Mouse (Mus musculus) heart, postnatal 0 days (tissue): ENCODE measurements at regions not wholly inside any gene's neighbourhood (a gene's known extent, or its start where the extent isn't known, plus 50 kb on each side); places are given as distances from the start of the nearest gene placed in this dataset.

Source experiments
- ATAC-seq: fragments of 200-750 bp; cut with Nextera tagmentation; 2 replicates; pipeline ENCODE4 v1.8.0; 2017; ENCODE audit warnings: low read depth, moderate number of reproducible peaks, moderate library complexity; ENCODE audit not compliant: insufficient read depth
- DNase-seq: peaks from one replicate; pipeline ENCODE4 v3.0.0-alpha.2; 2016; ENCODE audit warnings: low spot score
- H3K27ac ChIP-seq: fragments of 300-500 bp; sonication (generic); 2 replicates; pipeline ENCODE4 v1.5.1; 2014; ENCODE audit warnings: low read depth, mild to moderate bottlenecking
- H3K27me3 ChIP-seq: fragments of 300-500 bp; sonication (generic); 2 replicates; pipeline ENCODE4 v1.6.1; 2014; ENCODE audit warnings: low read length, mixed read lengths; ENCODE audit not compliant: control insufficient read depth, insufficient read depth
- H3K36me3 ChIP-seq: fragments of 300-500 bp; sonication (generic); replicated peaks from 2 replicates; pipeline ENCODE4 v1.6.1; 2014; ENCODE audit warnings: low read length, mixed read lengths; ENCODE audit not compliant: control insufficient read depth, insufficient read depth
- H3K4me1 ChIP-seq: fragments of 300-500 bp; sonication (generic); 2 replicates; pipeline ENCODE4 v1.6.1; 2014; ENCODE audit warnings: antibody characterized with exemption; ENCODE audit not compliant: control insufficient read depth, insufficient read depth
- H3K4me2 ChIP-seq: fragments of 300-500 bp; sonication (generic); 2 replicates; pipeline ENCODE4 v1.6.1; 2014; ENCODE audit warnings: low read depth, mild to moderate bottlenecking, low read length, moderate library complexity
- H3K4me3 ChIP-seq: fragments of 300-500 bp; sonication (generic); 2 replicates; pipeline ENCODE4 v1.5.1; 2014; ENCODE audit warnings: low read depth, low read length
- H3K9ac ChIP-seq: fragments of 300-500 bp; sonication (generic); replicated peaks from 2 replicates; pipeline ENCODE4 v1.6.1; 2014; ENCODE audit warnings: low read depth, low read length, mixed read lengths
- H3K9me3 ChIP-seq: fragments of 300-500 bp; sonication (generic); replicated peaks from 2 replicates; pipeline ENCODE4 v1.6.1; 2016; ENCODE audit warnings: low read length; ENCODE audit not compliant: control insufficient read depth
- CTCF ChIP-seq: IDR thresholded peaks from 2 replicates; pipeline ENCODE4 v1.5.1; 2016; ENCODE audit warnings: antibody characterized with exemption, control low read depth, low read depth
- EP300 ChIP-seq: IDR thresholded peaks from 2 replicates; pipeline ENCODE4 v1.6.1; 2016; ENCODE audit warnings: antibody characterized with exemption, low read depth
- WGBS: fragments of 180-500 bp; shearing (Covaris S2); extraction: QIAGEN DNeasy Blood & Tissue Kit; methylation state at CpG from one replicate; pipeline ENCODE4 v1.1.7; 2014; 5-methylcytosine and 5-hydroxymethylcytosine counted together

- Histone ChIP-seq H3K4me2 (no peak overlapping the region), H3K27ac (no peak overlapping the region), H3K4me1 (peaks cover 7% of the 10 kb centered on the region), H3K4me3 (no peak overlapping the region), H3K9me3 (no peaks in the 10 kb centered on the region; the same call in 1 of the 2 replicates), H3K27me3 (no peaks in the 10 kb centered on the region), H3K9ac (no peak overlapping the region), H3K36me3 (no peaks in the 10 kb centered on the region)
- ATAC-seq (no peak), DNase-seq (no peak)
- no peak for TF ChIP-seq EP300
- no peak for TF ChIP-seq CTCF
- 59% methylated on average over 4 of the region's 4 CpGs for WGBS
These were observed 102.1 kb upstream of the Nckap5 start for GRCm38 (mm10) chr1:126932658-126933057.

DNA sequence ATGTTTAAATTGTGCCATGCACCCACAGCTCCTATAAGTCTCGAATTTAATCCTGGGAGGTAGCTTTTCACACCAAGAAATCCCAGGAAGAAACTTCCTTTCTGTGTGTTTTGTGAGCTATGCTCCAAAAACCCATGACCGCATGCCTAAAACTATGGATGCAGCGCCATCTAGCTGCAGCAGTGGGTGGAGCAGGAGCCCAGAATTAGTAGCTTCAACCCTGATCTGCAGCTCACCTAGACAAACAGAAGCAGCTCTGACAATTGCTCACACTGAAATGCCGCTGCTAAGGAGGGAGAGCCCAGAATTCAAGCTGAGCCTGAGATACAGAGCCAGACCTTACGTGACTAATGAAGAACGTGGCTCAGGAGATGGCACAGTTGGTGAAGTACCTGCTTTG, 101.2 kb upstream of the Nckap5 start:
- H3K4me3 ChIP-seq: no peak overlapping the region
- peak overlapping the region; percentile 6; the same call in 1 of the 2 replicates for H3K4me2 ChIP-seq
- H3K27ac ChIP-seq: no peak overlapping the region
- DNase-seq (peak; percentile 55), ATAC-seq (no peak)
- 2% methylated on average over 6 of the region's 6 CpGs for WGBS
- no peaks in the 10 kb centered on the region for H3K27me3 ChIP-seq
- H3K9ac ChIP-seq: no peak overlapping the region
- TF ChIP-seq EP300: no peak
- TF ChIP-seq CTCF: peak; percentile 98
- peaks cover 7% of the 10 kb centered on the region for H3K4me1 ChIP-seq
- no peaks in the 10 kb centered on the region for H3K36me3 ChIP-seq
- H3K9me3 ChIP-seq: no peaks in the 10 kb centered on the region; the same call in 1 of the 2 replicates

DNA sequence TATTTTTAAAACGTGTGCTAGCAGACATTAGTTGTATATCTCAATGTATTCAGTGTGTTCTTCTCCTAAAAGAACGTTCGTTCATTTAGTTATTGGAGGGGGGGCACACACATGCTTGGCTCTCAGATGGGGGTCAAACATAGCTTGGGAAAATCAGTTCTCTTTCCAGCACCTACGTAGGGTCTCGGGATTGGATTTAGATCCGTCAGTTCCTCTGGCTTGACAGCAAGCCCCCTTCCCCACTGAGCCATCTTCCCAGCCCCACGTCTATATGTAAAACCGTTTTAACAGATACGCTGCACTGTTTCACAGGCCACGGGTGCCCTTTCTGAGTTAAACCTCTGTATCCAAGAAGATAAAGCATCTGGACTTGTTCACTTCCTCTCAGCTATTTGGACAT, 100.5 kb upstream of the Nckap5 start:
- ATAC-seq (no peak), DNase-seq (no peak)
- Histone ChIP-seq H3K9ac (no peak overlapping the region), H3K27me3 (no peaks in the 10 kb centered on the region), H3K36me3 (no peaks in the 10 kb centered on the region), H3K4me2 (no peak overlapping the region), H3K9me3 (no peaks in the 10 kb centered on the region; the same call in 1 of the 2 replicates), H3K4me3 (no peak overlapping the region), H3K27ac (no peak overlapping the region), H3K4me1 (peaks cover 7% of the 10 kb centered on the region)
- TF ChIP-seq EP300: no peak
- no peak for TF ChIP-seq CTCF
- WGBS: 64% methylated on average over 10 of the region's 10 CpGs

DNA sequence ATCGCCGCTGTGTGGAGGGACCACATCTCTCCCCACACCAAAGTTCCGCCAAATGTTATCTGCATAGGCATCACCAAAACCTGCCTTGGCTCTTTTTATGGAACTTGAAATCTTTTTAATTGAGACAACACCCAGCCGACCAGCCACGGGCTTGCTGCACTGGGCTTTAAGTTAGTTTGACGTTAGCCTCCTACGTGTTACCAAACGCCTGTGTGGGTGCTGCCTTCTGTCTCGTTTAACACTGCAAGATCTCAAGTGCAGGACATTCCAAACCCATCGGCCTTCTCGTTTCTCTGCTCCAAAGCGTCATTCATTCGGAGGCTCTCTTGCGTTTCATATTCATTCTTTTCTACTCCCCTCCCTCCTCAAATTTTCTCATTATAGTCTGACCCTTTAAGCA, 100.0 kb upstream of the Nckap5 start:
- TF ChIP-seq EP300 (no peak), CTCF (no peak)
- Histone ChIP-seq H3K9ac (no peak overlapping the region), H3K4me3 (no peak overlapping the region), H3K9me3 (no peaks in the 10 kb centered on the region), H3K4me2 (no peak overlapping the region), H3K36me3 (no peaks in the 10 kb centered on the region), H3K4me1 (peaks cover 11% of the 10 kb centered on the region), H3K27me3 (no peaks in the 10 kb centered on the region), H3K27ac (no peak overlapping the region)
- no peak for ATAC-seq
- no peak for DNase-seq
- WGBS: 62% methylated on average over 14 of the region's 14 CpGs

GRCm38 (mm10) chr1:126929666-126930065, 99.1 kb upstream of the Nckap5 start:
- DNase-seq: no peak
- H3K4me2 ChIP-seq: no peak overlapping the region
- TF ChIP-seq CTCF (peak; percentile 55), EP300 (no peak)
- no peaks in the 10 kb centered on the region for H3K36me3 ChIP-seq
- WGBS: 64% methylated on average over 4 of the region's 4 CpGs
- H3K27me3 ChIP-seq: no peaks in the 10 kb centered on the region
- no peak overlapping the region for H3K27ac ChIP-seq
- H3K9me3 ChIP-seq: no peaks in the 10 kb centered on the region
- H3K4me3 ChIP-seq: no peak overlapping the region
- peaks cover 17% of the 10 kb centered on the region for H3K4me1 ChIP-seq
- H3K9ac ChIP-seq: no peak overlapping the region
- no peak for ATAC-seq

DNA sequence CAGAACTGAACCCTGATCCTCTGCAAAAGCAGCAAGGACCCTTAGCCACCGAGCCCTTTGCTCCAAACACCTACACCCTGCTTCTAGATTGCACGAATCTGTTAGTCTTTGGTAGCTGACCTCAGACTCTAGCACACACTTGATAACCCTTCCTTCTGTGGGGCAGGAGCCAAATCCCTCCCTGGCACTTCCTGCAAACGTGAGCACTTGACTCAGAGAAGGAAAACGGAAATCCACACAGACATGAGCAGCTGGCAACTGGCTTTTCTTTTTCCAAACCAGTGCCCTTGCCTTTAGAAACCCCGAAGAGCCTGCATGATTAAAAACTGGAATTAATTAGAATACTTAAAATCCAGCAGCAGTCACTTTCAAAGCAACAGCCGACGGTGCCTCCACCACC, 97.6 kb upstream of the Nckap5 start:
- no peak for ATAC-seq
- DNase-seq: no peak
- Histone ChIP-seq H3K4me3 (no peak overlapping the region), H3K4me2 (no peak overlapping the region), H3K27ac (no peak overlapping the region), H3K4me1 (peaks cover 17% of the 10 kb centered on the region), H3K36me3 (no peaks in the 10 kb centered on the region), H3K9me3 (no peaks in the 10 kb centered on the region), H3K27me3 (no peaks in the 10 kb centered on the region), H3K9ac (no peak overlapping the region)
- WGBS: 36% methylated on average over 7 of the region's 7 CpGs
- TF ChIP-seq CTCF (no peak), EP300 (no peak)
